Mouse (Mus musculus): ENCODE results near the gene Tubg2.

DNA sequence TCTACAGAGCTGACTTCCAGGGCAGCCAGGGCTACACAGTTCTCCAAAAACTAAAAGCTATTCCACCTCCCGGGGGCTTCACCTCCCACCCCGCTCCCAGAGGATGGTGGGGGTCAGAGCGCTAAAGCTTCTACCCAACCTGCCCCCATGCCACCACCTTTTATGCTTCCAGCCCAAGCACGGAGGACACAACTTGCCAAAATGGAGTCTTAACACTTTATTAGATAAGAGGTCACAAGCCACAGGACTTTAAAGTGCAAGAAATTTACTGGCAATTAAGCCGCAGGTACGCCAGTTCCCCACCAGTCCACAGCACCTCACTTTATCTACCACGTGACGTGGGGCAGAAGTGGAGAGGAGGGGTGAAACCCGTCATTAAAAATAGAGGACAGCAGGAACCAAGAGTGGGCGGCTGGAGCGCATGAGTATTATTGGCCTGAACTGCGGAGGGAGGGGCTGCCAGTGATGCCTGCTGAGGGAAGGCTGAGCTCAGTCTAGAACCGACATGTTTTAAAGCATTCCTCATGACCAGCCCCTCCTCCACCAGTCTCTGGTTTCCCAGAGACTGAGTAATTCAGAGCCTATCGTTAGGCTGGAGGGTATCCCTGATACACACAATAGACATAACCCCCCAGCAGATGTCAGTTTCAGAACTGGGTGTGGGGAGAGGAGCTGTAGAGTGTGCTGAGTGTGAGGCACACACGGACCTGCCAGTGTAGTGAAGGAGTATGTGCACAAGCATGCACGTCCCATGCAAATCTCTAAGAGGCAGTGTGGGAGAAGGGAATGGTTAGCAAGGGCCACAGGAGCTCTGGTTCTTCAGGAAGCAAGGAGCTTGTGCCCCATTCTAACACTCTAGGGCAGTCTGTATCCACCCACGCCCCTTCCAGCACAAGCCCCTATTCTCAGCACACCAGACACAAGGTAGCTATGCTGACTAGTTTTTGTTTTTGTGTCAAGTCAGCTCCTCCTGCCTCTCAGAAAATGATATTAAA, 35.5 kb downstream of the Tubg2 start:
- TF ChIP-seq POLR2A (IDR thresholded peaks at IDR 0.05; ENCODE audit: insufficient read depth, low read depth, low read length) (no peak), CTCF (IDR thresholded peaks at IDR 0.05; ENCODE audit: insufficient read depth, low read depth, low read length) (no peak)
